Mouse (Mus musculus) heart, adult 9 months (tissue): ENCODE results near the gene Olfr597.
"Not testable (repeated sequence)": the region's sequence is repeated elsewhere in the genome, so short reads cannot be mapped to it uniquely, and the experiment has no call there.

Experiments
- DNase-seq, 2 experiments: peaks; one replicate each; pipeline ENCODE4 v3.0.0; 2022; ENCODE audit warnings: low spot score in 2 of 2

Olfr597 gene

DNA sequence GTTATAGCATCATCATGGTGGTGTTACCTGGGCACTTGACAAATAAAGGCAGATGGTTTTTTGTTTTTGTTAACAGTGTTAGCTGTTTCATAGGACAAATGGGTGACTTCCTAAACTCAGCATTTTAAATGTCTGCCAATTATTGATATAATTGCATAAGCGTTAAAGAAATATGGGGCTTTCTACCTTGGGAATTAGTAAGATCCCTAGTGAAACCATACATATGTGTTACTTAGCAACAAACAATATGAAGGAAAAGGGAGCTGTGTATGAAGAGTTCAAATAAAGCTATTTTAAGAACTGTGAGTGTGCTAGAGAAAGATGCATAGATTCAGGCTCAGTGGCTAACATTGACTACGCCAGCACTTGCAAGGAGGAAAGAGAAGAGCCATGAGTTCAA lies at the start of gene Olfr597:
Gene Olfr597, plus strand, starts transcription at position 301 of the 400 bp plus-strand sequence.
- not testable (repeated sequence) for DNase-seq

DNA sequence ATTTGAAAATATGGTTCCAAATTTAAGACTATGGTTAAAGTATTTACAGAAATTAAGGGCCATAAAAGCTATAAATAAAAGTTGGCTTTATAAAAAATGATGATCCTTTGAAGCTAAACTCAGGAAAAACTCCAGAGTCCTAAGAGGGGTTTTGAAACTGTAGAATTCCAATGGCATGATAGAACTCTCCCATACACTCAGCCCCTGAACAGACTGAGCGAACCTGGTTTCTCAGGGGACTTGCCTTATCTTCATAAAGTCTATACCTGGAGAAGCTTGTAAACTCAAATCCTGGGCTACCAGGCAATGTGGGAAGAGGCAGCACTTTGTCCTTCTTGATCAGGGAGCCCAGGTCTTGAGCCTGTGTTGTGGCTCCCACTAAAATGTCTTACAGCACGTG lies 10.8 kb upstream of the Olfr597 start, which contains the start of gene Olfr596:
Gene Olfr596, plus strand, starts transcription at position 301 of the 400 bp plus-strand sequence.
- not testable (repeated sequence) for DNase-seq

DNA sequence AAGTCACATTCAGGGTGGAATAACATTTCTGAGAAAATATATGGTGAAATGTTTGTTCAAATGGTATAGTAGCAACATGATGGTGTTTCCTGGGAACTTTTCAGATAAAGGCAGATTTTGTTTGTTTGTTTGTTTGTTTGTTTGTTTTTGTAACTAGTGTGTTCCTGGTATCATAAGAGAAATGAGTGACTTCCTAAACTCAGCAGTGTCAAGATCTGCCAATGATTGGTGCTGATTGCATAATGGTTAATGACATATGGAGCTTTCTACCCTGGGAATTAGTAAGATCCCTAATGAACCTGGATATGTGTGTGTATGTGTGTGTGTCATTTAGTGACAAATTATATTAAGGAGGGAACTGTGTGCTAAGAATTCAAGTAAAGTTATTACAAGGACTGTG lies 7.2 kb downstream of the Olfr597 start, which contains the start of gene Olfr598:
Gene Olfr598, plus strand, starts transcription at position 301 of the 400 bp plus-strand sequence.
- DNase-seq: no peak

DNA sequence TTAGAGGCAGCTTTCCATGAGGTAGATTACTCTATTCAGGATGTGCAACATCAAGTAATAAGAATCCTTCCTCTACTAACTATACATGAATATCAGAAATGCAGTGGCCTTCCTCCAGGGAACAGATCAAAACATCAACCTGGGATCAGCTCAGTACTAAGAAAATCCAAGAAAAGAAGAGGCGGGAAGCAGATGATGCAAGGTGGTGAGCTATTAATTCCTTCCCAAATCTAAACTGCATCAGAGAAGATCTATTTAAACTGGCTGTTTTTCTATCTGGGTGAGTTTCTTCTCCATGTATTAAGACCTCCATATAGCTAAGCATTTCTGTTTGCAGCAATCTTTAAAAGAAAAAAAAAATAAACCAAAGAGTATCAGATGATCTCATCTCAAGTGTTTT lies 19.5 kb downstream of the Olfr597 start, which contains the start of gene Olfr599:
Gene Olfr599, plus strand, starts transcription at position 301 of the 400 bp plus-strand sequence.
- DNase-seq: no peak

DNA sequence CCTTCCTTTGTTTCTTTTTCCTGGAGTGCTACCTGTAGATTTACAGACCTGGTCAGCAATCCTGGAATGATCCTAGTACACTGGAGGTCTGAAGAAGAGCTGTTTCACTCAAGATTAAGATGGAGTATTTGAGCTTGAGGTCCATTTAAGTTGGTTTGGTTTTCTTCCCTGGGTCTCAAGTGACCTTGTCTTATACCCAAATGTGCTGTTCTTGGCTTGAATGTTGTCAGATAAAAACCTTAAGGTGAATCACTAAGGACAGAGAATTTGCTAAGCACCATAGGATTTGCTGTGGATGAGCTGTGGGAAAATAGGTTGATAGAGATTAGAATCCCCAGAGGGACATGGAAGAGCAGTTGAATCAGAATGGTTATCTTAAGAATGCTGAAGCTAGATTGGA lies 33.5 kb downstream of the Olfr597 start, which contains the start of gene Olfr600:
Gene Olfr600, minus strand, starts transcription at position 101 of the 400 bp plus-strand sequence.
- DNase-seq: no peak

DNA sequence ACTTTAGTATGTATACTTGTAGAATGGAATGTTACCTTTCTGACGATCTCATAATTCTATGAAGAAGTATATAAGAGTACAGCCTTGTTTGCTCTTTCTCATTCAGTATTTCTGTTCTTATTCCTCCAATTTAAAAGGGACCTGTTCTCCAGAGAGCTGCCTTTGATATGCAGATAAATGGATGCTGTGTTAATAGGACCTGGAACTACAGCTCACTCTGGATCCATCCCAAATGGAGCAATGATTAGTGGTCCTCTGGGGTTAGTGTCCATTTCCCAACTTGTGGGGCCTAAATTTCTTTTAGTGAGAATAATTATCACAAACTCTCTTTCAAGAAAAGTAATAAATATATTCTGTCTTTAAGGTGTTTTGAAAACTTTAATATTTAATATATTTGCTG lies 46.4 kb downstream of the Olfr597 start, which contains the start of gene Olfr601:
Gene Olfr601, minus strand, starts transcription at position 101 of the 400 bp plus-strand sequence.
- DNase-seq: no peak
